Mouse (Mus musculus): ENCODE data around the gene Gm37240. TPM values are rescaled to one million over a fixed set of nuclear protein-coding genes. Genes with fewer than 3 reads are reported as not detected.

Gm37240 gene
- total RNA-seq, 2 experiments from 2014 or later: 35.3 to 39.6 TPM

GRCm38 (mm10) chr3:85398483-85398835 is 488.9 kb downstream of the Gm37240 start:
- DNase-seq: no peak

DNA sequence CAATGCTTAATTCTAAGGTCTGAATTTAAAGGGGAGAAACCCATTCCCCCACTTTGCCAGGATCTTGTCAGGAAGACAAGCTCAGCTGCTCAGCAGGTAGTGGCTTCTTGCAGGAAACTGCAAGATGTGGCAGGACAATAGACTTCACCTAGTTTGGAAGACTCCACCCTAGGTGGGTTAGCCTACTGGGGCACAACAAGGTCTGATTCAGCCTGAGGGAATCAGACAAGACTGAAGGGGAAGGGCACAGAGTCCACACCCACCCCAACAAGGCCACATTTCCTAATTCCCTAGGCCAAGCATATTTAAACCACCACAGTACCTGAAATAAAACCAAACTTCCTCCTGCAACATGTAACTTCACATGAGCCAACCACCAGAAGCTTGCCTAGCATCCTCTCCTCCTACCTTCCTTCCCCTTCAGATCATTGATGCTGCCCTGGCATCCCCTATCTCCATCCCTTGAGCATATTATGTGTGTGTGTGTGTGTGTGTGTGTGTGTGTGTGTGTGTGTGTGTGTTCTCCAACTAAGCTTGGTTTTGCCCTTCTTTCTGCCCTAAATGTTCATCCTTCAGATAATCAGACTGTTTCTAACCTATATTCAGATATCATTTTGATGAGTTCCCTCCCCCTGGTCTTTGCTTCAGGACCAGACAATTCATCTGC is 489.4 kb downstream of the Gm37240 start:
- no peak for DNase-seq

DNA sequence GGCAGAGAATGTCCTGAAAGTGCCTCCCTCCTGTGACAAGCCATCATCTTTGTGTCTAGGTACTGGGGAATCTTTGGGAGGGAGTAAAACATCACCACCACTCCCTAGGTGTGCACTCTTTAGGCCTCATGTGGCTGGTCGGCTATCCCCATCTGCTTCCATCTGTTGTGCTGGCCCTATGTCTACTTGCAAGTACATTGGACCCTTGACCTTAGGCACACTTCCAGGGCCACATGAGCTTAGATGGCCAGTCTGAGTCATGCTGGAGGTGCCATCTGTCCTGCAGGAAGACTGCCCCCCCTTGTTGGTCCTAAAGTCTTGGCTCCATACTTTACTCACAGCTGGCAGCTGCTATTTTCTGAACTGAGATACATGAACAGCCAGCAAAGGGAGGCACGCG is 493.9 kb downstream of the Gm37240 start:
- peak; percentile 13 for DNase-seq

DNA sequence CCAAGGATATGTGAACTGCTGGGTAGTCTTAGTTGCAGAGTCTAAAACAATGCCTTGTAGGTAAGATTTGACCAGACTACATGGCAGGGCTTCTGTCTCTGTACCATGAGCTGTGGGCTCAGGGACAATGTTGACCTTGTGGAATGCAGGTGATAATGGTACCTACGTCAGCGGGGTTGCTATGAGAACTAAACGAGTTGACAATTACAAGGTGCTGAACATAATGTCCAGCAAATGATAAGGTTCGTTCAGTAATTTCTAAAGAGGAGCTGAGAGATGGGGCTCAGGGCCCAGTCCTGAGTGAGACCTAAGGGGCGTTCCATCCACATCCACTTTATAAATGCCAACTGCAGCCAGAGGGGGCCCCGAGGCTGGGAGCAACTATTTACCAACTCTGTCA is 495.6 kb downstream of the Gm37240 start:
- no peak for DNase-seq

DNA sequence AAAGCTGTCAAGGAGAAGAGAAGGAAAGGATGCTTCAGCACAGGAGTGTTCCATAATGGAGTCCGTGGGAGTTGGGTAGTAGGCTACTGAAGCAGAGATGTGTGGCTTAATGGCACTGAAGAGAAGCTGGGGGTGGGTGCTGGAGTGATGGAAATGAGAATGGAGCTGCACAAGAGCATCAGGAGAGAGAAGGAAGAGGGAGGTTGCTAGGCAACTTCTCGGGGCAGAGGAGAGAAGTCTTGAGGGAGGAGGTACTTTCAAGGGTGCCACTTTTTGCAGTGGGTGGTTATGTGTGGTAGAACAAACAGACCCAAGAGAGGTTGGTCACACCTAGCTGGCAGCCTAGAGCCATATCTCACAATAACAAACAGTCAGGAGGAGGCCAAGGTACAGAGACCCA is 496.2 kb downstream of the Gm37240 start:
- DNase-seq: no peak

DNA sequence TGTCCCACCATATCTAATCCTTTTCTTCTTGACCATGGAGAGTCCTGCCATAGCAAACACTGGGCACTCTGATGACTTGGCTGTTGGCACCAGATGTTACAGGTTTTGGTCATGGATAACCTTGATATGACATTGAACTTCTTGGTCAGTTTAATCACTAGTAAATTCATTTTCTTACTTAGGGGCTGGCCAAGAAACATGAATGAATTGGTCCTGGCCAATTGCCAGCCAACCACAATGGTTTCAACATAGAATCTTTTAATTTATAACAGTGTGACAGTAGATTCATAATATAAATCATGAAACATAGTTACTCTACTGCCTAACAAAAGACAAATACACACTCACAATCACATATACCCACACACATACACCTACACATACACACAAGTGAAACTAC is 501.9 kb downstream of the Gm37240 start:
- DNase-seq: no peak

GRCm38 (mm10) chr3:85383330-85383729 is 504.0 kb downstream of the Gm37240 start:
- peak; percentile 10 for DNase-seq

DNA sequence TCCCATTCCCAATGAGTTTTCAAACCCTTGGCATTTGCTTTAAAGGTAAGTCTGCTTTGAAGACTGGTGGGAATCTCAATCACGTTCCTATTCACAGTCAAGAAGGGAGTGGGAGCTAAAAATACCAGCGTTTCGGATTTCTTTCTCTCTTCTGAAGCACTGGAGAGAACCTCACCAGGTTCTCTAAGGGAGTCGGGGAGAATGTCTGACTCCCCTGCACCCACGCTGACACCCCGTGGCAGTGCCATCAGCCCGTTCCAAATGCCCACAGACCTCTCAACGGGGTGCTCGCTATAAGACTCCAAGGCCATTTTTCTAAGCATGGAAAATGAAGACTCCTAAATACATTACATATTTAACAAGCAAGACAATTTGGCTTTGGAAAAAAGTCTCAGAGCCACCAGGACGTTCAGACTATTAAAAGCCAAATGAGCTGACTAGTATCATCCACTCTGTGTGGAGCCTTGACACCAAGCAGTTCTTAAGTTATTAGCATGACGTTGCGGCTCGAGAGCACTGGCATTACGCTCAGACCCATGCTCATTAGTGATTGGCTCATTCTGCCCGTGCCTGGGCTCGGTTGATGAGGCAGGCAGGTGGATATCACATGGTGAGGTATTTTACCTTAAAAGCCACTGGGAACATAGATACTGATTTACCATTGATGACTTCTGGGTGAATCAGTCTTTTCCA is 508.5 kb downstream of the Gm37240 start:
- DNase-seq: no peak

GRCm38 (mm10) chr3:85377946-85378702 is 509.2 kb downstream of the Gm37240 start:
- peak; percentile 60 for DNase-seq

GRCm38 (mm10) chr3:85377505-85377904 is 509.8 kb downstream of the Gm37240 start:
- no peak for DNase-seq

DNA sequence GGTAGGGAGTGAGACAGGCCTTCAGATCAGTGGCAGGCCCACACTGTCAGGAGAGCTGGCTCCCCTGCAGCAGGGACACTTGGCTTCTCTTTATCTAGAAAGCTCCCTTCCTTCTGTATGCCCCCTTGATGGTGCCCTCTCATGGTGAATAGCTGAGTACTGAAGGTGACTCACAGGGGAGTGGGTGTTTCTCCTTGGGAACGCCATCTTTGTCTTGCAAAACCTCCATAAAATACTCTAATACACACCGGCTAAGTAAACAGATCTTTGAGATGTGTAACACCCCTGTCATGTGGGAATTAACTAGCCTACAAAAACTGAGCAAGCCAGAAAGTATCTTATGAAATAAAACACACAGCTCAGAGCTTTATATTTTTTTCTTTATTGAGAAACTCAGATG is 510.8 kb downstream of the Gm37240 start:
- DNase-seq: no peak

DNA sequence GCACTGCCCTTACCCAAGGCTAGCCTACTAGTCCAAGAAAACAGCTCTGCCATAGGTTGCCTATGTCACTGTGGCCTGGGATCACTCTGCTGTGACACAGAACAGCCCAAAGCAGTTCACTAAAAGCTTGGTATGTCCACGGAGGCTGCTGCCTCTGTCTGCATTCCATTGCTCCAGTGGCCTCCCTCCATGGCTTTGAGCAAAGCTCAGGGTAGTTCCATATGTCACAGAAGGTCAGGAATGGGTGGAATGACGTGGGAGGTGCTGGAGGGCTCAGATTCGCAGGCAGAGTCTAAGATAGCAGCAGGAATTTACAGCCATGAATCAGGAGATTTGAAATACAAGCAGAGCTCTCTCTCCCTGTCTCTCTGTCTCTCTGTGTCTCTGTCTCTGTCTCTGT is 514.3 kb downstream of the Gm37240 start:
- no peak for DNase-seq

GRCm38 (mm10) chr3:85369847-85370246 is 517.5 kb downstream of the Gm37240 start:
- DNase-seq: no peak

- DNase-seq: no peak
Observed at GRCm38 (mm10) chr3:85369157-85369556, 518.2 kb downstream of the Gm37240 start.

DNA sequence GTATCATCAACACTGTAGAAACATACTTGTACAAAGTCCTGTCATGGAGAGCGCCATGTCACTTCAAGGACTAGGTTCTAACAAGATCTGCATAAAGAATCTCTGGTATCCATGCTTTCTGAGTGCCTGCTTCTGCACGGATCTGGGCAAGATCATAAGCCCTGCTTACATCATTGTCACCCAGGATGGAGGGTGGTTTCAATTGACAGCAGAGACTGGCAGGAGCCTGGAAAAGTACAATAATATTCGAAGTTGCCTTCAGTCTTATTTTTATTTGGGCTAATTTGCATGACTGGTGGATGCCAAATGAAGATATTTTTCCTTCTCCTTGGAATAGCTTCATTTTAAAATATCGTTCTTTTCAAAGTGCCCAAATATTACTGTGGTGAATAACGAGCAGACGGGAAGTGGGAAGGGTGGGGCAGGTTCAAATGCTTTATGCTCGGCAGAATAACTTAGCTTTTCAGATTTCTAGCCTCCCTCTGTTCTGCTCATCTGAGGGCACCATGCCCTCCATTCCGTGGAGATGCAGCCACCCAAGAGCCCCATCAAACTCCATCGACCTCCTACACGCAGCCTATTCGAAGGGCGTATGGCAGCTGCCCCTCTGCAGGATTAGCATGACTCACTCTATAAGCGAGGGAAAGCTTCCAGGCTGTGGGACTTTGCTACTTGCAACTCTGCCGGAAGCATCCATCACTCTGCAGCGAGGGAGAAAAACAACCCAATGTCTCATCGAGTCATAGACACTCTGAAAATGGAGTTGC is 518.8 kb downstream of the Gm37240 start:
- no peak for DNase-seq

- DNase-seq: no peak
Observed at GRCm38 (mm10) chr3:85364591-85365343, 522.6 kb downstream of the Gm37240 start.

GRCm38 (mm10) chr3:85362883-85363282 is 524.4 kb downstream of the Gm37240 start:
- no peak for DNase-seq

- no peak for DNase-seq
Observed at GRCm38 (mm10) chr3:85356373-85356772, 530.9 kb downstream of the Gm37240 start.

- DNase-seq: no peak
Observed at GRCm38 (mm10) chr3:85348021-85348420, 539.3 kb downstream of the Gm37240 start.

GRCm38 (mm10) chr3:85341103-85341860 is 546.0 kb downstream of the Gm37240 start:
- no peak for DNase-seq

GRCm38 (mm10) chr3:85340491-85340890 is 546.8 kb downstream of the Gm37240 start:
- DNase-seq: no peak

All from gastrocnemius, postnatal 25 days (tissue).